Mouse (Mus musculus): ENCODE results near the gene Reg3b.
"Not testable (repeated sequence)": the region's sequence is repeated elsewhere in the genome, so short reads cannot be mapped to it uniquely, and the experiment has no call there.

Gene Reg3b

GRCm38 (mm10) chr6:78370357-78370756 lies at the start of gene Reg3b:
TSS of gene Reg3b (plus strand) at chr6:78370657.
- no peak for DNase-seq (ENCODE audit: low read depth, low spot score)

DNA sequence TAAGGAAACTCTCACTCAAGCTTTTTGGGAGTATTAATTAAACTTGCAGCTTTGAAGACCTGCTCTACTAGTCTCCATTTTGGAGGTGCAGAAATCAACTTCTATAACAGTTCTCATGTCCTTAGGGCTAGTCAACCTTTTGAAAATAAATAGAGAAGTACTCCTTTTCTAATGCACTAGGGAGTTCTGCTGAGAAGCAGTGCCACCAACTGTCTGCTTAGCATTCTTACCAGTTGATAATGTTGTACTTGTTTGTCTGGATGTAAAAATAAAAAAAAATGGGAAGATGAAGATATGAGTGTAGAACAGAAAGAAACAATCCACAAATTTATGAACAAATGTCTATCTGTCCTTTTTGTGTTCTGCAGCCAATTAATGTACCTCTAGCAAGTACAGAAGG lies 42.7 kb upstream of the Reg3b start:
- DNase-seq (ENCODE audit: low read depth, low spot score) = no peak

- DNase-seq (ENCODE audit: low read depth, low spot score) = no peak
Observed at GRCm38 (mm10) chr6:78329166-78329565, 41.3 kb upstream of the Reg3b start.

GRCm38 (mm10) chr6:78331919-78332569 lies 38.4 kb upstream of the Reg3b start:
- DNase-seq (ENCODE audit: low read depth, low spot score) = peak; percentile 22

GRCm38 (mm10) chr6:78340296-78340695 lies 30.2 kb upstream of the Reg3b start:
- DNase-seq (ENCODE audit: low read depth, low spot score) = no peak

DNA sequence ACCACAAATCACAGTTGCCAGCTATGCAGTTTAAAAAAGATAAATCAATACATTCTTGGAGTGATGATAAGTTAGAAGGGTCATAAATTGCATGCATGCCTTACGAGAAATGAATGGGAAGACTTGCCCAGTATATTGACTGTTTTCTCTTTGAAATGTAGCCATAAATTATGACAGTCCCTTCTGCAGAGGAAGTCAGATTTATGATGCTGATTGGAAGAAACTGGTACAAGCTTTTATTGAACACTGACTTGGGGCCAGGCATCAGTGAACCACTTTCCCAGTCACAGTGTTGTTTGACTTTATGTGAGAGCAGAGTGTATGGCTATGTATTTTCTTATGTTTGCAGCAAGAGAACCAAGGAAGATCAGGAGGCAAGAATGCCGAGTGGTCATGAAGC lies 28.8 kb upstream of the Reg3b start:
- no peak for DNase-seq (ENCODE audit: low read depth, low spot score)

GRCm38 (mm10) chr6:78361971-78362563 lies 8.4 kb upstream of the Reg3b start:
- no peak for DNase-seq (ENCODE audit: low read depth, low spot score)

DNA sequence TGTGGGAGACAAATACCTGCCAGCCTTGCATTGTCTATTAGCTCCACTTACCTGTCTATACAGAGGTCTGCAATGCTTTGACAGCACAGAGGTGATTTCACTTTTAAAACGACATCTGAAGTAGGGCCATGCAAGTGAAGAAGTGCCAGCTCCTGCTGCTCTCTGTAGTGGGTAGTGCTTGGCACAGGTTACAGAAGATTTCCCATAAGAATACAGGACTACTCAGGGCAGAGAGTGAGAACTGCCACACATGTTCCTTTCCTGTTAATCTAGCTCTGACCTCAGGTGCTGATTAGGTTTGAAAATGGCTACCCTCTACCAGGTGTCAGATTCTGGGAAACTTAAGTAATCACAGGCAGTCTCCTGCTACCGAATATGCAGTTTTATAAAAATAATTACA lies 8.3 kb downstream of the Reg3b start, which contains the start of gene Reg3d:
Gene Reg3d (minus strand): TSS at position 101 of the 400 bp plus-strand sequence.
- DNase-seq (ENCODE audit: low read depth, low spot score) = no peak

DNA sequence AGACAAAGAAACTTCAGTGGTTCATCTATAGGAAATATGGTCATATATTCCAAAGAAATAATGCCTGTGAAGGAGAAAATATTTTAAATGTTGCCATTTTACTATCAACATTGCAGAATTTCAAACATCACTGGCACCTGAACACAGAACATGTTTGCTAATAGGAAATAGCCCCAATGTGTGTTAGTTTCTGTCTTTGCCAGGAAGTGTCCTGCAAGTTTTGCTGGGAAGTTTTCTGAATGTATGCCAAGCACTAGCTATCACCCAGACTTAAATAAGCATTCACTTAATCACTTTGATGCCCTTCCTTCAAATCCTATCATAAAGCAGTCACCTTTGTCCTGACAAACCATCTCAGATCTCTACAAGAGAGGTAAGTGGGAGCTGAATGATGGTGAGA lies 10.0 kb downstream of the Reg3b start, which contains the start of gene Reg3a:
Gene Reg3a (plus strand): TSS at position 301 of the 400 bp plus-strand sequence.
- DNase-seq (ENCODE audit: low read depth, low spot score) = no peak

DNA sequence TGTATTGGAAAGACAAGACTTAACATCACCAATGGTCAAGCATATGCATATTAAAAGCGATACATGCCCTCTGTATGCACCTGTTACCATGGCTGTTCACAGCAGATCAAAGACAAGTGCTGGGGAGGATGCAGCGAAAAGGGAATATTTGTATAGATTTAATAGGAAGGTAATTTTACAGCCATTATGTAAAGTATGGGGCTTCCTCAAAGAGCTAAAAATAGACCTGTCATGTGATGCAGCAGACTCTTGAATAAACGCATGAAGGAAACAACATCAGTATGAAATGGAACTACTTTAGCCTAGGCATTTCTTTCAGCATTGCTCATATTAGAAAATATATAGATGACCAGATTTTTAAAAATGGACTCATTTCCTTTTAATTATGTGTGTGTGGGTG lies 15.2 kb downstream of the Reg3b start:
- no peak for DNase-seq (ENCODE audit: low read depth, low spot score)

DNA sequence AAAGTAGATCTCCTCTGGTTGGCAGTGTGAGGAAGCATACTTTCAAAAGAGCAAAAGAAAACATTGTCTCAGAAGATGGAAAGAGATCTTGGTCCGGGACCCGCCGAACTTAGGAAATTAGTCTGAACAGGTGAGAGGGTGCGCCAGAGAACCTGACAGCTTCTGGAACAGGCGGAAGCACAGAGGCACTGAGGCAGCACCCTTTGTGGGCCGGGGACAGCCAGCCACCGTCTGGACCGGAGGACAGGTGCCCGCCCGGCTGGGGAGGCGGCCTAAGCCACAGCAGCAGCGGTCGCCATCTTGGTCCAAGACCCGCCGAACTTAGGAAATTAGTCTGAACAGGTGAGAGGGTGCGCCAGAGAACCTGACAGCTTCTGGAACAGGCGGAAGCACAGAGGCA lies 24.9 kb downstream of the Reg3b start, which contains the start of gene Reg2:
Gene Reg2 (plus strand): TSS at position 301 of the 400 bp plus-strand sequence.
- DNase-seq (ENCODE audit: low read depth, low spot score) = not testable (repeated sequence)

DNA sequence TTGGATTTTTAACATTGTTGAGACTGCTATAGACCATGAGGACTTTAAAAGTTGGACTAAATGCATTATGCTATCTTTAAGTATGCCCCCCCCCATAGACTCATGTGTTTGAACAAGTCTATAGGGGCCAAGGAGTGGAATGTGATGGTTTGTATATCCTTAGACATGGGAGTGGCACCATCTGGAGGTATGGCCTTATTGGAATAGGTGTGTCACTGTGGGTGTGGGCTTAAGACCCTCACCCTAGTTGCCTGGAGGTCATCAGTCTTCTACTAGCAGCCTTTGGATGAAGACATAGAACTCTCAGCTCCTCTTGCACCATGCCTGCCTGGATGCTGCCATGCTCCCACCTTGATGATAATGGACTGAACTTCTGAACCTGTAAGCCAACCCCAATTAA lies 52.0 kb downstream of the Reg3b start, which contains the start of gene Reg1:
Gene Reg1 (plus strand): TSS at position 301 of the 400 bp plus-strand sequence.
- DNase-seq (ENCODE audit: low read depth, low spot score) = not testable (repeated sequence)

Data from retina, adult 2 months (tissue).